Mouse (Mus musculus): ENCODE data around the gene Pdzd4. TPM values are rescaled to one million over a fixed set of nuclear protein-coding genes. Genes with fewer than 3 reads are reported as not detected.

The Pdzd4 gene
- polyA plus RNA-seq, 1 experiment = 0.94 TPM

DNA sequence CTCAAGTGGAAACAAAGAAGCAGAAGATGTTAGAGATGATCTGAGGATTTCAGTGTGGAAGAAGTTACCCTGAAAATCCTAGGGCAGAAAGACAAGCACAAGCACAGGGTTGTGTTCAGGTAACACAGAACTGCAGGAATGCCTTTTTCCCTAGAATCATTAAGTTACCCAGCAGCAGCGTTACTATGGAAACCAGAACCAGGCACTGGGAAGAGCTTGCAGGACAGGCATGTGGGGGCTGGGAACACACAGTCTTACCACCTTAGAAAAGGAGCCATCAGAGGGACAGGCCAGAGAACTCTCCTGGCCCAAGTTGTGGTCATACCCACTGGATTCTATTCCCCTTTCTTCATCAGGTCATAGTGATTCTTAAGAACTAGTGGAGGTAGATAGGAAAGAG, 19.0 kb downstream of the Pdzd4 start:
- Histone ChIP-seq H3K27me3 (replicated peaks; ENCODE audit: control insufficient read depth, insufficient read depth, low read length) (no peaks in the 10 kb centered on the region), H3K4me1 (ENCODE audit: control insufficient read depth, insufficient read depth, low read length) (no peaks in the 10 kb centered on the region), H3K4me3 (ENCODE audit: insufficient read depth, low read depth, low read length) (no peak overlapping the region), H3K36me3 (ENCODE audit: control insufficient read depth, insufficient read depth, low read length) (no peaks in the 10 kb centered on the region), H3K27ac (ENCODE audit: insufficient read depth, low read depth, low read length) (no peak overlapping the region)
- DNase-seq = no peak
- 32% methylated on average over 1 of the region's 1 CpGs for WGBS
- TF ChIP-seq CTCF (conservative IDR thresholded peaks at IDR 0.05; ENCODE audit: insufficient read depth, insufficient read length, low read depth, low read length) = no peak
- no peak for TF ChIP-seq POLR2A (IDR thresholded peaks at IDR 0.05; ENCODE audit: low read depth, low read length)

DNA sequence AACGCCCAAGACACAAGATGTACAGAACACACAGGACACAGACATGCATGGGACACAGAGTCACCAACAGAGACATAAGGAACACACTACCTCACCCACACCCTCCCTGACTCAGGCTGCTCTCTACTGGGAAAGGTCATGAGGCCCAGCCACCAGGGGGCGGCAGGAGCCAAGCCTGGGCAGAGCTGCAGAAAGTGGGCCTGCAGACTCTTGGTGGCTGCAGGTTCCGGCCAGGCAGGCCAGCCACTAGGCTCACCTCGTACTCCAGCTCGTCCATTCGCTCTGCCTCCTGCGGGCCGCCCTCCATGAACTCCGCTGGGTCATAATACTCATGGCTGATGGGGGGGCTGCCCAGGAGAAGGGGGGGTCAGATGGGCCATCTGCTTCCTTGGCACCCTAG, 26.3 kb downstream of the Pdzd4 start:
- Histone ChIP-seq H3K27me3 (replicated peaks; ENCODE audit: control insufficient read depth, insufficient read depth, low read length) (no peaks in the 10 kb centered on the region), H3K27ac (ENCODE audit: insufficient read depth, low read depth, low read length) (no peak overlapping the region), H3K4me3 (ENCODE audit: insufficient read depth, low read depth, low read length) (no peak overlapping the region), H3K4me1 (ENCODE audit: control insufficient read depth, insufficient read depth, low read length) (no peaks in the 10 kb centered on the region), H3K36me3 (ENCODE audit: control insufficient read depth, insufficient read depth, low read length) (no peaks in the 10 kb centered on the region)
- TF ChIP-seq POLR2A (IDR thresholded peaks at IDR 0.05; ENCODE audit: low read depth, low read length) = no peak
- TF ChIP-seq CTCF (conservative IDR thresholded peaks at IDR 0.05; ENCODE audit: insufficient read depth, insufficient read length, low read depth, low read length) = peak; percentile 73
- peak; percentile 77 for DNase-seq
- WGBS = 11% methylated on average over 7 of the region's 9 CpGs

DNA sequence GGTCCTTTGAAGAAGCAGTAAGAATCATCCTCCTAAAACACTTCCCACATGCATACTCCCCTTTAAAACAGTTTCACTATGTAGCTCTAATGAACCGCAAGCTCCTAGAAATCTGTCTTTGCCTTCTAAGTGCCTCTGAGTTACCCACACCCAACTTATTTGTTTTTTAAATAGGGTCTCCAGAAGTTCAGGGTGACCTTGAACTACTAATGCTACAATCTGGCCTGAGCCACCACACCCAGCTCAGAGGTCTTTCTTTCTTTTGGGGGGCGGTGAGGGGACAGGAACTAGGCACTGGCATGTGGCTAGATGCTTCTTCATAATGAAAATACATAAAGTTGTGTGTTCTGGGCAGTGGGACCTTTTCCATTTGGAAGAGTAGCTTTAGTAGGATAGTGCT, 27.3 kb downstream of the Pdzd4 start:
- H3K36me3 ChIP-seq (ENCODE audit: control insufficient read depth, insufficient read depth, low read length) = no peaks in the 10 kb centered on the region
- no peak for DNase-seq
- no peak overlapping the region for H3K4me3 ChIP-seq (ENCODE audit: insufficient read depth, low read depth, low read length)
- WGBS = 93% methylated on average over 2 of the region's 2 CpGs
- no peaks in the 10 kb centered on the region for H3K27me3 ChIP-seq (replicated peaks; ENCODE audit: control insufficient read depth, insufficient read depth, low read length)
- no peak overlapping the region for H3K27ac ChIP-seq (ENCODE audit: insufficient read depth, low read depth, low read length)
- TF ChIP-seq CTCF (conservative IDR thresholded peaks at IDR 0.05; ENCODE audit: insufficient read depth, insufficient read length, low read depth, low read length) (no peak), POLR2A (IDR thresholded peaks at IDR 0.05; ENCODE audit: low read depth, low read length) (no peak)
- no peaks in the 10 kb centered on the region for H3K4me1 ChIP-seq (ENCODE audit: control insufficient read depth, insufficient read depth, low read length)

DNA sequence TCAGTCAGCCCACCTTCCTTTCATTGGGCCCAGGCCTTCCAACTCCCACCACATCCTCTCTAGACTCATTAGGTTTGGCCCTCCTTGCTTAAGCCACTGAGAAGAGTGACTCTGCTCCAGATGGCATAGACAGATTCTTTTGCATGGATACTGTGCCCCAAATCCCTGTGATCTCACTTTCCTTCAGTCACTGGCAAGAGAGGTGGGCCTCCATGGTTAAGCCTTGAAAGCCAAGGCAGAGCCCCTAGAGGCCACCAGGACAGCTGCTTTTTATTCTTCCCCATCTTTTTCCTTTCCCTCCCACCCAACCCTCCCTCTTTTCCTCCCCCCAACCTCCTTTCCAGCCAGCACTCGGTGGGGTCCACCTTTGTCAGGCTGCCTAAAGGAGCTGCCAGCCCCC, 31.3 kb downstream of the Pdzd4 start:
- no peaks in the 10 kb centered on the region for H3K36me3 ChIP-seq (ENCODE audit: control insufficient read depth, insufficient read depth, low read length)
- H3K4me3 ChIP-seq (ENCODE audit: insufficient read depth, low read depth, low read length) = no peak overlapping the region
- TF ChIP-seq POLR2A (IDR thresholded peaks at IDR 0.05; ENCODE audit: low read depth, low read length) = no peak
- no peak for TF ChIP-seq CTCF (conservative IDR thresholded peaks at IDR 0.05; ENCODE audit: insufficient read depth, insufficient read length, low read depth, low read length)
- H3K27me3 ChIP-seq (replicated peaks; ENCODE audit: control insufficient read depth, insufficient read depth, low read length) = no peaks in the 10 kb centered on the region
- DNase-seq = no peak
- H3K4me1 ChIP-seq (ENCODE audit: control insufficient read depth, insufficient read depth, low read length) = no peaks in the 10 kb centered on the region
- H3K27ac ChIP-seq (ENCODE audit: insufficient read depth, low read depth, low read length) = no peak overlapping the region
- 25% methylated on average over 1 of the region's 1 CpGs for WGBS

DNA sequence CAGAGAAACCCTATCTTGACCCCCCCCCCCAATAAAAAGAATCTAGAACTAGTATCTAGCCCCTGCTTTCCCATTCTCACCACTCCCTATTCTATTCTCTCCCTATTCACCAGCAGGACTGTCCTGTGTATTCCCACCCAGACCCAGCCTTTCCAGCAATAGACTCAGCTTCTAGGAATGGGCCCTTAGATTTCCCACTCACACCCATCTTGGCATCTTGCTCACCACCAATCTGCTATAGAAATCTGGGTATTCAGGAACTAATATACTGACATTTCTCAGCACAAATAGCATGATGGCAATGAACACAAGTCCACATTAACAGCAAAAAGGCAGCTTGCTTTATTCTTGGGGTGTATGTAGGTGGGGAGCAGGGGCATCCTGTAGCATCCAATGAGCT, 31.7 kb downstream of the Pdzd4 start:
- no peaks in the 10 kb centered on the region for H3K4me1 ChIP-seq (ENCODE audit: control insufficient read depth, insufficient read depth, low read length)
- no peaks in the 10 kb centered on the region for H3K27me3 ChIP-seq (replicated peaks; ENCODE audit: control insufficient read depth, insufficient read depth, low read length)
- DNase-seq = no peak
- H3K27ac ChIP-seq (ENCODE audit: insufficient read depth, low read depth, low read length) = no peak overlapping the region
- H3K4me3 ChIP-seq (ENCODE audit: insufficient read depth, low read depth, low read length) = no peak overlapping the region
- no peaks in the 10 kb centered on the region for H3K36me3 ChIP-seq (ENCODE audit: control insufficient read depth, insufficient read depth, low read length)
- TF ChIP-seq POLR2A (IDR thresholded peaks at IDR 0.05; ENCODE audit: low read depth, low read length) (no peak), CTCF (conservative IDR thresholded peaks at IDR 0.05; ENCODE audit: insufficient read depth, insufficient read length, low read depth, low read length) (no peak)

DNA sequence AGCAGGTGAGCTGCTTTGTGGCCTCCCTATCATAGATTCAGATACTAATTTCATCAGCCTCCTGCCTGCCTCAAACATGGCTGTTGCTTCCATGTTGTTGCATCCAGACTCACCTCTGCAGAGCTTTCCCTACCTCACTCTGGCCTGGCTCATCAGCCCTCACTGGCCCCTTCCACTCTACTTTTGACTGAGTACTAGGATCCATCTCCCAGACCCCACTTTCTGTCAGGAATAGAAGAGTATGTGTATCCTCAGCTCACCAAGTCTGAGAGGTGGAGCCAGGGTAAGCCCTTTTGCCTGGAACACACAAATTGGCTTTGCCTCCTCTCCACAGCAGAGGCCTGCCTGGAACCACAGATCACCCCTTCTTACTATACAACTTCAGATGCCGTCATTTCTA, 36.3 kb downstream of the Pdzd4 start:
- H3K4me1 ChIP-seq (ENCODE audit: control insufficient read depth, insufficient read depth, low read length) = peaks cover 8% of the 10 kb centered on the region; the same call in 1 of the 2 replicates
- 85% methylated on average over 1 of the region's 1 CpGs for WGBS
- TF ChIP-seq POLR2A (IDR thresholded peaks at IDR 0.05; ENCODE audit: low read depth, low read length) (no peak), CTCF (conservative IDR thresholded peaks at IDR 0.05; ENCODE audit: insufficient read depth, insufficient read length, low read depth, low read length) (no peak)
- H3K4me3 ChIP-seq (ENCODE audit: insufficient read depth, low read depth, low read length) = no peak overlapping the region
- no peak for DNase-seq
- H3K27ac ChIP-seq (ENCODE audit: insufficient read depth, low read depth, low read length) = no peak overlapping the region
- no peaks in the 10 kb centered on the region for H3K36me3 ChIP-seq (ENCODE audit: control insufficient read depth, insufficient read depth, low read length)
- no peaks in the 10 kb centered on the region for H3K27me3 ChIP-seq (replicated peaks; ENCODE audit: control insufficient read depth, insufficient read depth, low read length)

DNA sequence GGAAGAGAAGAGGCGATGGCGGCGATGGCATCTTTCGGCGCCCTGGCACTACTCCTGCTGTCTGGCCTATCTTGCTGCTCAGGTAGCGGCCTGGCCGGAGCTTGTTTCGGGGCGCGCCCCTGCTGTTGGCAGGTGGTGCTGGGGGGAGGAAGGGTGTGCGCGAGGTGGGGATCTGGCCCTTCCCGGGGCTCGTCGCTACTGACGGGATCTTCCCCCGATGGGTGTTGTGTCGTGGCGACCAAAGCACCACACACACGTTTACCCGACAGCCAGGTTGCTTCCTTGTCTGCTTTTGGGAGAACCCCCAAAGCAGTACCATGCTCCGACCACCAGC, 37.6 kb downstream of the Pdzd4 start:
- DNase-seq = no peak
- TF ChIP-seq POLR2A (IDR thresholded peaks at IDR 0.05; ENCODE audit: low read depth, low read length) = no peak
- no peak for TF ChIP-seq CTCF (conservative IDR thresholded peaks at IDR 0.05; ENCODE audit: insufficient read depth, insufficient read length, low read depth, low read length)
- Histone ChIP-seq H3K4me1 (ENCODE audit: control insufficient read depth, insufficient read depth, low read length) (peaks cover 8% of the 10 kb centered on the region; the same call in 1 of the 2 replicates), H3K4me3 (ENCODE audit: insufficient read depth, low read depth, low read length) (peak overlapping the region; percentile 62), H3K27me3 (replicated peaks; ENCODE audit: control insufficient read depth, insufficient read depth, low read length) (no peaks in the 10 kb centered on the region), H3K36me3 (ENCODE audit: control insufficient read depth, insufficient read depth, low read length) (no peaks in the 10 kb centered on the region; the same call in 1 of the 2 replicates), H3K27ac (ENCODE audit: insufficient read depth, low read depth, low read length) (peak overlapping the region; percentile 69)
- WGBS = 0% methylated on average over 18 of the region's 22 CpGs

Measured in kidney, adult 2 months (tissue).